Mouse (Mus musculus): ENCODE results near the gene Ren1. TPM values are rescaled to one million over a fixed set of nuclear protein-coding genes. Genes with fewer than 3 reads are reported as not detected.

Ren1 gene
- polyA plus RNA-seq, 1 experiment: not detected

GRCm38 (mm10) chr1:133382552-133383155 is 32.3 kb downstream of the Ren1 start:
- Histone ChIP-seq H3K4me3 (ENCODE audit: insufficient read depth, low read length) (no peak overlapping the region), H3K27ac (ENCODE audit: insufficient read depth, low read depth, low read length) (no peak overlapping the region), H3K4me1 (ENCODE audit: control insufficient read depth, insufficient read depth, low read length) (no peaks in the 10 kb centered on the region)
- no peak for TF ChIP-seq POLR2A (IDR thresholded peaks at IDR 0.05; ENCODE audit: borderline replicate concordance, low read depth, low read length)
- no peak for TF ChIP-seq CTCF (IDR thresholded peaks at IDR 0.05; ENCODE audit: low read depth, low read length)

GRCm38 (mm10) chr1:133383157-133383783 is 33.0 kb downstream of the Ren1 start:
- no peak overlapping the region for H3K27ac ChIP-seq (ENCODE audit: insufficient read depth, low read depth, low read length)
- TF ChIP-seq CTCF (IDR thresholded peaks at IDR 0.05; ENCODE audit: low read depth, low read length) (no peak), POLR2A (IDR thresholded peaks at IDR 0.05; ENCODE audit: borderline replicate concordance, low read depth, low read length) (no peak)
- H3K4me3 ChIP-seq (ENCODE audit: insufficient read depth, low read length): no peak overlapping the region
- no peaks in the 10 kb centered on the region for H3K4me1 ChIP-seq (ENCODE audit: control insufficient read depth, insufficient read depth, low read length)

GRCm38 (mm10) chr1:133385506-133385905 is 35.2 kb downstream of the Ren1 start:
- Histone ChIP-seq H3K4me1 (ENCODE audit: control insufficient read depth, insufficient read depth, low read length) (no peaks in the 10 kb centered on the region), H3K27ac (ENCODE audit: insufficient read depth, low read depth, low read length) (no peak overlapping the region), H3K4me3 (ENCODE audit: insufficient read depth, low read length) (peak overlapping the region; percentile 6; the same call in 1 of the 2 replicates)
- TF ChIP-seq CTCF (IDR thresholded peaks at IDR 0.05; ENCODE audit: low read depth, low read length) (no peak; the same call in 1 of the 2 replicates), POLR2A (IDR thresholded peaks at IDR 0.05; ENCODE audit: borderline replicate concordance, low read depth, low read length) (no peak)

- no peak overlapping the region for H3K27ac ChIP-seq (ENCODE audit: insufficient read depth, low read depth, low read length)
- no peak overlapping the region for H3K4me3 ChIP-seq (ENCODE audit: insufficient read depth, low read length)
These were observed 35.9 kb downstream of the Ren1 start for GRCm38 (mm10) chr1:133386209-133386608.

GRCm38 (mm10) chr1:133387539-133388268 is 37.4 kb downstream of the Ren1 start:
- no peak overlapping the region for H3K4me3 ChIP-seq (ENCODE audit: insufficient read depth, low read length)
- no peak for TF ChIP-seq POLR2A (IDR thresholded peaks at IDR 0.05; ENCODE audit: borderline replicate concordance, low read depth, low read length)
- TF ChIP-seq CTCF (IDR thresholded peaks at IDR 0.05; ENCODE audit: low read depth, low read length): no peak
- H3K4me1 ChIP-seq (ENCODE audit: control insufficient read depth, insufficient read depth, low read length): no peaks in the 10 kb centered on the region
- no peak overlapping the region for H3K27ac ChIP-seq (ENCODE audit: insufficient read depth, low read depth, low read length)

More at GRCm38 (mm10) chr1:133386209-133386608, 35.9 kb downstream of the Ren1 start:
- TF ChIP-seq CTCF (IDR thresholded peaks at IDR 0.05; ENCODE audit: low read depth, low read length): no peak
- no peak for TF ChIP-seq POLR2A (IDR thresholded peaks at IDR 0.05; ENCODE audit: borderline replicate concordance, low read depth, low read length)
- H3K4me1 ChIP-seq (ENCODE audit: control insufficient read depth, insufficient read depth, low read length): no peaks in the 10 kb centered on the region

GRCm38 (mm10) chr1:133394702-133395101 is 44.4 kb downstream of the Ren1 start:
- H3K27ac ChIP-seq (ENCODE audit: insufficient read depth, low read depth, low read length): no peak overlapping the region
- no peak overlapping the region for H3K4me3 ChIP-seq (ENCODE audit: insufficient read depth, low read length)
- no peaks in the 10 kb centered on the region for H3K4me1 ChIP-seq (ENCODE audit: control insufficient read depth, insufficient read depth, low read length)
- no peak for TF ChIP-seq POLR2A (IDR thresholded peaks at IDR 0.05; ENCODE audit: borderline replicate concordance, low read depth, low read length)
- TF ChIP-seq CTCF (IDR thresholded peaks at IDR 0.05; ENCODE audit: low read depth, low read length): no peak

GRCm38 (mm10) chr1:133396693-133397092 is 46.4 kb downstream of the Ren1 start:
- no peak for TF ChIP-seq CTCF (IDR thresholded peaks at IDR 0.05; ENCODE audit: low read depth, low read length)
- no peaks in the 10 kb centered on the region for H3K4me1 ChIP-seq (ENCODE audit: control insufficient read depth, insufficient read depth, low read length)

GRCm38 (mm10) chr1:133397094-133397482 is 46.8 kb downstream of the Ren1 start:
- no peak overlapping the region for H3K4me3 ChIP-seq (ENCODE audit: insufficient read depth, low read length)
- TF ChIP-seq POLR2A (IDR thresholded peaks at IDR 0.05; ENCODE audit: borderline replicate concordance, low read depth, low read length) (no peak), CTCF (IDR thresholded peaks at IDR 0.05; ENCODE audit: low read depth, low read length) (no peak)
- no peak overlapping the region for H3K27ac ChIP-seq (ENCODE audit: insufficient read depth, low read depth, low read length)
- H3K4me1 ChIP-seq (ENCODE audit: control insufficient read depth, insufficient read depth, low read length): no peaks in the 10 kb centered on the region

More at GRCm38 (mm10) chr1:133396693-133397092, 46.4 kb downstream of the Ren1 start:
- no peak overlapping the region for H3K4me3 ChIP-seq (ENCODE audit: insufficient read depth, low read length)
- H3K27ac ChIP-seq (ENCODE audit: insufficient read depth, low read depth, low read length): no peak overlapping the region

GRCm38 (mm10) chr1:133397483-133398237 is 47.4 kb downstream of the Ren1 start:
- Histone ChIP-seq H3K27ac (ENCODE audit: insufficient read depth, low read depth, low read length) (no peak overlapping the region), H3K4me3 (ENCODE audit: insufficient read depth, low read length) (no peak overlapping the region)
- no peak for TF ChIP-seq POLR2A (IDR thresholded peaks at IDR 0.05; ENCODE audit: borderline replicate concordance, low read depth, low read length)
- TF ChIP-seq CTCF (IDR thresholded peaks at IDR 0.05; ENCODE audit: low read depth, low read length): no peak

More at GRCm38 (mm10) chr1:133397483-133398237, 47.4 kb downstream of the Ren1 start:
- H3K4me1 ChIP-seq (ENCODE audit: control insufficient read depth, insufficient read depth, low read length): no peaks in the 10 kb centered on the region
